Mouse (Mus musculus) lung, embryonic 15.5 days (tissue): ENCODE measurements around the gene Tagln. TPM values are rescaled to one million over a fixed set of nuclear protein-coding genes. Genes with fewer than 3 reads are reported as not detected.
A peak's percentile ranks its signal among the peaks of the same experiment; 100 is the strongest.

Source experiments
- ATAC-seq: fragments of 200-750 bp; cut with Nextera tagmentation; 2 replicates; pipeline ENCODE4 v1.8.0; 2017; ENCODE audit warnings: moderate number of reproducible peaks, borderline replicate concordance; ENCODE audit not compliant: low FRiP score, low TSS enrichment; ENCODE audit errors: extremely low read depth
- H3K27ac ChIP-seq: fragments of 300-500 bp; sonication (generic); 2 replicates; pipeline ENCODE4 v1.5.1; 2015; ENCODE audit warnings: moderate library complexity, mild to moderate bottlenecking, inconsistent platforms
- H3K27me3 ChIP-seq: fragments of 300-500 bp; sonication (generic); 2 replicates; pipeline ENCODE4 v1.6.1; 2015; ENCODE audit warnings: inconsistent platforms
- H3K36me3 ChIP-seq: fragments of 300-500 bp; sonication (generic); 2 replicates; pipeline ENCODE4 v1.6.1; 2015; ENCODE audit warnings: inconsistent platforms
- H3K4me1 ChIP-seq: fragments of 300-500 bp; sonication (generic); 2 replicates; pipeline ENCODE4 v1.6.1; 2015; ENCODE audit warnings: inconsistent platforms
- H3K4me2 ChIP-seq: fragments of 300-500 bp; sonication (generic); 2 replicates; pipeline ENCODE4 v1.6.1; 2015; ENCODE audit warnings: inconsistent platforms, mild to moderate bottlenecking, moderate library complexity
- H3K4me3 ChIP-seq: fragments of 300-500 bp; sonication (generic); 2 replicates; pipeline ENCODE4 v1.5.1; 2015; ENCODE audit warnings: mild to moderate bottlenecking, inconsistent platforms
- H3K9ac ChIP-seq: fragments of 300-500 bp; sonication (generic); 2 replicates; pipeline ENCODE4 v1.6.1; 2015; ENCODE audit warnings: inconsistent platforms
- H3K9me3 ChIP-seq: fragments of 300-500 bp; sonication (generic); 2 replicates; pipeline ENCODE4 v1.6.1; 2016; ENCODE audit warnings: inconsistent platforms
- WGBS: fragments of 180-500 bp; shearing (Covaris S2); methylation state at CpG from one replicate; pipeline ENCODE4 v1.1.7; 2015; 5-methylcytosine and 5-hydroxymethylcytosine counted together
- polyA plus RNA-seq: library from polyadenylated mRNA; unstranded; fragments of >200 nt; fragmentation: Nextera tagmentation; extraction: Ambion mirVana; gene quantifications from 2 replicates; pipeline ENCODE4 v1.2.1, GENCODE M21; 2015

Gene Tagln
- polyA plus RNA-seq, 1 experiment from 2014 or later: 135 TPM

- no peaks in the 10 kb centered on the region for H3K9me3 ChIP-seq
- 41% methylated on average over 1 of the region's 1 CpGs for WGBS
- ATAC-seq: no peak
- H3K4me1 ChIP-seq: peaks cover 9% of the 10 kb centered on the region; the same call in 1 of the 2 replicates
- H3K36me3 ChIP-seq: peaks cover 48% of the 10 kb centered on the region
- H3K4me2 ChIP-seq: no peak overlapping the region
- H3K27ac ChIP-seq: peak overlapping the region; percentile 56
- no peaks in the 10 kb centered on the region for H3K27me3 ChIP-seq
- H3K9ac ChIP-seq: no peak overlapping the region
- no peak overlapping the region for H3K4me3 ChIP-seq
These were observed 16.0 kb downstream of the Tagln start for GRCm38 (mm10) chr9:45919895-45920294.

- Histone ChIP-seq H3K36me3 (peaks cover 60% of the 10 kb centered on the region), H3K4me1 (peaks cover 9% of the 10 kb centered on the region; the same call in 1 of the 2 replicates), H3K27me3 (no peaks in the 10 kb centered on the region), H3K27ac (peak overlapping the region; percentile 45), H3K9me3 (no peaks in the 10 kb centered on the region), H3K4me3 (no peak overlapping the region), H3K4me2 (no peak overlapping the region), H3K9ac (no peak overlapping the region)
- ATAC-seq: peak; percentile 60; the same call in 1 of the 2 replicates
- WGBS: 73% methylated on average over 5 of the region's 5 CpGs
These were observed 18.6 kb downstream of the Tagln start for GRCm38 (mm10) chr9:45917041-45917934.

- Histone ChIP-seq H3K4me2 (no peak overlapping the region), H3K4me1 (peaks cover 9% of the 10 kb centered on the region; the same call in 1 of the 2 replicates), H3K9me3 (no peaks in the 10 kb centered on the region), H3K9ac (no peak overlapping the region), H3K27ac (no peak overlapping the region), H3K27me3 (no peaks in the 10 kb centered on the region), H3K4me3 (no peak overlapping the region), H3K36me3 (peaks cover 72% of the 10 kb centered on the region)
- 84% methylated on average over 2 of the region's 2 CpGs for WGBS
- no peak for ATAC-seq
These were observed 20.2 kb downstream of the Tagln start for GRCm38 (mm10) chr9:45915659-45916058.

- Histone ChIP-seq H3K4me1 (peaks cover 9% of the 10 kb centered on the region), H3K9ac (no peak overlapping the region), H3K4me2 (no peak overlapping the region), H3K9me3 (no peaks in the 10 kb centered on the region), H3K27me3 (no peaks in the 10 kb centered on the region), H3K36me3 (peaks cover 69% of the 10 kb centered on the region), H3K4me3 (no peak overlapping the region), H3K27ac (no peak overlapping the region)
- ATAC-seq: no peak
- 50% methylated on average over 1 of the region's 1 CpGs for WGBS
These were observed 24.2 kb downstream of the Tagln start for GRCm38 (mm10) chr9:45911673-45912072.

GRCm38 (mm10) chr9:45910995-45911394, 24.9 kb downstream of the Tagln start:
- no peak overlapping the region for H3K9ac ChIP-seq
- WGBS: 84% methylated on average over 3 of the region's 3 CpGs
- no peak for ATAC-seq
- no peak overlapping the region for H3K4me3 ChIP-seq
- peaks cover 64% of the 10 kb centered on the region for H3K36me3 ChIP-seq
- H3K4me1 ChIP-seq: peaks cover 9% of the 10 kb centered on the region
- no peak overlapping the region for H3K4me2 ChIP-seq
- no peak overlapping the region for H3K27ac ChIP-seq
- H3K27me3 ChIP-seq: no peaks in the 10 kb centered on the region
- H3K9me3 ChIP-seq: no peaks in the 10 kb centered on the region

- H3K9me3 ChIP-seq: no peaks in the 10 kb centered on the region
- H3K36me3 ChIP-seq: peaks cover 43% of the 10 kb centered on the region
- peak overlapping the region; percentile 77 for H3K9ac ChIP-seq
- H3K27ac ChIP-seq: peak overlapping the region; percentile 93
- H3K4me3 ChIP-seq: peak overlapping the region; percentile 77
- peaks cover 21% of the 10 kb centered on the region for H3K4me1 ChIP-seq
- WGBS: 0% methylated on average over 19 of the region's 19 CpGs
- peak overlapping the region; percentile 67 for H3K4me2 ChIP-seq
- no peaks in the 10 kb centered on the region for H3K27me3 ChIP-seq
- peak; percentile 35; the same call in 1 of the 2 replicates for ATAC-seq
These were observed 28.8 kb downstream of the Tagln start for GRCm38 (mm10) chr9:45907078-45907428.

- ATAC-seq: peak; percentile 91
- peak within 1 kb of the TSS; percentile 67 for H3K4me2 ChIP-seq
- H3K36me3 ChIP-seq: peaks cover 42% of the 10 kb centered on the region
- peak within 1 kb of the TSS; percentile 77 for H3K4me3 ChIP-seq
- H3K27ac ChIP-seq: peak within 1 kb of the TSS; percentile 93
- no peaks in the 10 kb centered on the region for H3K9me3 ChIP-seq
- peaks cover 21% of the 10 kb centered on the region for H3K4me1 ChIP-seq
- H3K27me3 ChIP-seq: no peaks in the 10 kb centered on the region
- H3K9ac ChIP-seq: peak within 1 kb of the TSS; percentile 77
- 0% methylated on average over 68 of the region's 80 CpGs for WGBS
These were observed 29.3 kb downstream of the Tagln start, which contains the start of the genes Pcsk7 and Rnf214 for GRCm38 (mm10) chr9:45906355-45907077. Gene Pcsk7 (plus strand): TSS chr9:45906497. Gene Rnf214 (minus strand): TSS chr9:45906911.

- Histone ChIP-seq H3K27ac (peak overlapping the region; percentile 93), H3K9me3 (no peaks in the 10 kb centered on the region), H3K4me1 (peaks cover 21% of the 10 kb centered on the region), H3K4me3 (peak overlapping the region; percentile 77), H3K27me3 (no peaks in the 10 kb centered on the region), H3K4me2 (peak overlapping the region; percentile 67), H3K36me3 (peaks cover 35% of the 10 kb centered on the region), H3K9ac (peak overlapping the region; percentile 77)
- peak; percentile 70 for ATAC-seq
- WGBS: under 1% methylated on average over 23 of the region's 27 CpGs
These were observed 30.0 kb downstream of the Tagln start for GRCm38 (mm10) chr9:45905811-45906237.

- H3K9me3 ChIP-seq: no peaks in the 10 kb centered on the region
- no peaks in the 10 kb centered on the region for H3K27me3 ChIP-seq
- 53% methylated on average over 4 of the region's 4 CpGs for WGBS
- H3K4me1 ChIP-seq: peaks cover 21% of the 10 kb centered on the region
- peak overlapping the region; percentile 77 for H3K4me3 ChIP-seq
- peak overlapping the region; percentile 67 for H3K4me2 ChIP-seq
- ATAC-seq: no peak
- peak overlapping the region; percentile 77 for H3K9ac ChIP-seq
- peak overlapping the region; percentile 93; the same call in 1 of the 2 replicates for H3K27ac ChIP-seq
- peaks cover 28% of the 10 kb centered on the region for H3K36me3 ChIP-seq
These were observed 30.7 kb downstream of the Tagln start for GRCm38 (mm10) chr9:45905196-45905595.

GRCm38 (mm10) chr9:45893681-45894080, 42.2 kb downstream of the Tagln start:
- Histone ChIP-seq H3K4me2 (no peak overlapping the region), H3K9me3 (no peaks in the 10 kb centered on the region), H3K27me3 (no peaks in the 10 kb centered on the region), H3K36me3 (peaks cover 77% of the 10 kb centered on the region), H3K4me3 (no peak overlapping the region), H3K9ac (no peak overlapping the region), H3K27ac (no peak overlapping the region), H3K4me1 (no peaks in the 10 kb centered on the region)
- ATAC-seq: no peak
